Mouse (Mus musculus): ENCODE results near the gene Frmd4b.

GRCm38 (mm10) chr6:97577349-97577748 is 40.0 kb downstream of the Frmd4b start:
- no peak for TF ChIP-seq CTCF (IDR thresholded peaks at IDR 0.05)
- no peak for TF ChIP-seq EP300 (IDR thresholded peaks at IDR 0.05)

Measured in lung, postnatal 0 days (tissue).